Mouse (Mus musculus) macrophage (primary cell): Measurements from ENCODE around the gene Aldh8a1. TPM values are rescaled to one million over a fixed set of nuclear protein-coding genes. Genes with fewer than 3 reads are reported as not detected.
"Not testable (repeated sequence)": the region's sequence is repeated elsewhere in the genome, so short reads cannot be mapped to it uniquely, and the experiment has no call there.

Source experiments
- H3K27ac ChIP-seq: fragments of 350-480 bp; formaldehyde crosslinking; 2 replicates; pipeline ENCODE4 v1.9.0; 2021
- H3K36me3 ChIP-seq: fragments of 350-480 bp; formaldehyde crosslinking; 2 replicates; pipeline ENCODE4 v1.9.0; 2021; ENCODE audit errors: inconsistent target
- H3K4me3 ChIP-seq: fragments of 350-480 bp; formaldehyde crosslinking; 2 replicates; pipeline ENCODE4 v1.9.0; 2021; ENCODE audit errors: inconsistent target
- H3K79me2 ChIP-seq: fragments of 350-480 bp; formaldehyde crosslinking; 2 replicates; pipeline ENCODE4 v1.9.0; 2021; ENCODE audit errors: inconsistent target
- WGBS: methylation state at CpG from one replicate; pipeline ENCODE4 v1.1.7; 2026; ENCODE audit warnings: inconsistent platforms; ENCODE audit not compliant: missing documents; 5-methylcytosine and 5-hydroxymethylcytosine counted together
- polyA plus RNA-seq: library from polyadenylated mRNA; stranded (reverse); fragments of 250-400 nt; gene quantifications from 3 replicates; pipeline ENCODE4 v1.2.4, GENCODE M21; 2018; ENCODE audit warnings: inconsistent platforms

Gene Aldh8a1
- polyA plus RNA-seq, 1 experiment from 2014 or later = not detected

- WGBS = 64% methylated on average over 4 of the region's 4 CpGs
- H3K79me2 ChIP-seq = no peaks in the 10 kb centered on the region
- H3K36me3 ChIP-seq = no peaks in the 10 kb centered on the region
- no peak overlapping the region for H3K27ac ChIP-seq
- no peak overlapping the region for H3K4me3 ChIP-seq
These were observed 13.3 kb downstream of the Aldh8a1 start for GRCm38 (mm10) chr10:21390440-21390839.

- H3K4me3 ChIP-seq = no peak overlapping the region
- WGBS = 86% methylated on average over 4 of the region's 4 CpGs
- H3K79me2 ChIP-seq = no peaks in the 10 kb centered on the region
- no peak overlapping the region for H3K27ac ChIP-seq
- no peaks in the 10 kb centered on the region for H3K36me3 ChIP-seq
These were observed 14.2 kb downstream of the Aldh8a1 start for GRCm38 (mm10) chr10:21391286-21391685.

GRCm38 (mm10) chr10:21393390-21393789, 16.3 kb downstream of the Aldh8a1 start:
- no peak overlapping the region for H3K4me3 ChIP-seq
- H3K36me3 ChIP-seq = no peaks in the 10 kb centered on the region
- H3K27ac ChIP-seq = no peak overlapping the region
- 97% methylated on average over 2 of the region's 2 CpGs for WGBS
- no peaks in the 10 kb centered on the region for H3K79me2 ChIP-seq

- Histone ChIP-seq H3K36me3 (no peaks in the 10 kb centered on the region), H3K4me3 (no peak overlapping the region), H3K79me2 (no peaks in the 10 kb centered on the region), H3K27ac (no peak overlapping the region)
- WGBS = 76% methylated on average over 14 of the region's 14 CpGs
These were observed 18.5 kb downstream of the Aldh8a1 start for GRCm38 (mm10) chr10:21395426-21396139.

GRCm38 (mm10) chr10:21398873-21399425, 21.9 kb downstream of the Aldh8a1 start:
- H3K36me3 ChIP-seq, H3K79me2 ChIP-seq, H3K27ac ChIP-seq, H3K4me3 ChIP-seq: not testable (repeated sequence)
- 90% methylated on average over 6 of the region's 6 CpGs for WGBS

- Histone ChIP-seq H3K79me2 (no peaks in the 10 kb centered on the region), H3K36me3 (no peaks in the 10 kb centered on the region), H3K27ac (no peak overlapping the region), H3K4me3 (no peak overlapping the region)
- 93% methylated on average over 8 of the region's 8 CpGs for WGBS
These were observed 22.5 kb downstream of the Aldh8a1 start for GRCm38 (mm10) chr10:21399622-21400021.

- WGBS = 64% methylated on average over 7 of the region's 7 CpGs
These were observed 22.9 kb downstream of the Aldh8a1 start for GRCm38 (mm10) chr10:21400031-21400430.

GRCm38 (mm10) chr10:21400453-21400852, 23.4 kb downstream of the Aldh8a1 start:
- no peak overlapping the region for H3K4me3 ChIP-seq
- H3K79me2 ChIP-seq = no peaks in the 10 kb centered on the region
- H3K27ac ChIP-seq = no peak overlapping the region
- WGBS = 97% methylated on average over 2 of the region's 2 CpGs
- no peaks in the 10 kb centered on the region for H3K36me3 ChIP-seq

More at GRCm38 (mm10) chr10:21400031-21400430, 22.9 kb downstream of the Aldh8a1 start:
- Histone ChIP-seq H3K27ac (no peak overlapping the region), H3K4me3 (no peak overlapping the region), H3K36me3 (no peaks in the 10 kb centered on the region), H3K79me2 (no peaks in the 10 kb centered on the region)

- H3K27ac ChIP-seq = no peak overlapping the region
- no peak overlapping the region for H3K4me3 ChIP-seq
- 82% methylated on average over 4 of the region's 4 CpGs for WGBS
- no peaks in the 10 kb centered on the region for H3K36me3 ChIP-seq
- H3K79me2 ChIP-seq = no peaks in the 10 kb centered on the region
These were observed 24.2 kb downstream of the Aldh8a1 start for GRCm38 (mm10) chr10:21401259-21401658.

GRCm38 (mm10) chr10:21404822-21405221, 27.7 kb downstream of the Aldh8a1 start:
- Histone ChIP-seq H3K4me3 (no peak overlapping the region), H3K79me2 (no peaks in the 10 kb centered on the region), H3K27ac (no peak overlapping the region), H3K36me3 (no peaks in the 10 kb centered on the region)
- WGBS = 87% methylated on average over 4 of the region's 4 CpGs

- Histone ChIP-seq H3K4me3 (no peak overlapping the region), H3K79me2 (no peaks in the 10 kb centered on the region), H3K27ac (no peak overlapping the region), H3K36me3 (no peaks in the 10 kb centered on the region)
- 89% methylated on average over 11 of the region's 11 CpGs for WGBS
These were observed 28.8 kb downstream of the Aldh8a1 start for GRCm38 (mm10) chr10:21405707-21406534.

GRCm38 (mm10) chr10:21410711-21411110, 33.6 kb downstream of the Aldh8a1 start:
- Histone ChIP-seq H3K4me3 (no peak overlapping the region), H3K36me3 (no peaks in the 10 kb centered on the region), H3K79me2 (no peaks in the 10 kb centered on the region), H3K27ac (no peak overlapping the region)
- WGBS = 77% methylated on average over 5 of the region's 5 CpGs

- Histone ChIP-seq H3K79me2 (no peaks in the 10 kb centered on the region), H3K4me3 (no peak overlapping the region), H3K27ac (no peak overlapping the region), H3K36me3 (no peaks in the 10 kb centered on the region)
- 84% methylated on average over 6 of the region's 6 CpGs for WGBS
These were observed 34.6 kb downstream of the Aldh8a1 start for GRCm38 (mm10) chr10:21411621-21412205.

GRCm38 (mm10) chr10:21415031-21415430, 37.9 kb downstream of the Aldh8a1 start:
- no peak overlapping the region for H3K27ac ChIP-seq
- H3K4me3 ChIP-seq = no peak overlapping the region
- 85% methylated on average over 4 of the region's 4 CpGs for WGBS
- H3K79me2 ChIP-seq = no peaks in the 10 kb centered on the region
- no peaks in the 10 kb centered on the region for H3K36me3 ChIP-seq

- Histone ChIP-seq H3K79me2 (no peaks in the 10 kb centered on the region), H3K36me3 (no peaks in the 10 kb centered on the region), H3K4me3 (no peak overlapping the region), H3K27ac (no peak overlapping the region)
- 94% methylated on average over 5 of the region's 5 CpGs for WGBS
These were observed 39.1 kb downstream of the Aldh8a1 start for GRCm38 (mm10) chr10:21416184-21416583.
